Mouse (Mus musculus) layer of hippocampus, adult 18-20 months (tissue): ENCODE data around the gene Bex3. TPM values are rescaled to one million over a fixed set of nuclear protein-coding genes. Genes with fewer than 3 reads are reported as not detected.
A peak's percentile ranks its signal among the peaks of the same experiment; 100 is the strongest.

ENCODE experiments used
- DNase-seq, 2 experiments: peaks; one replicate each; pipeline ENCODE4 v3.0.0; 2022; ENCODE audit warnings: low spot score in 2 of 2
- total RNA-seq, 2 experiments: library from RNA; stranded (reverse); gene quantifications; 2 replicates each; pipeline ENCODE4 v1.2.3; 2021

Gene Bex3
- total RNA-seq, 2 experiments from 2014 or later = 299 to 305 TPM

- peak in 1 of 2 experiments; percentile 2 for DNase-seq
Observed at GRCm38 (mm10) chrX:136313303-136313702, 43.2 kb downstream of the Bex3 start.

DNA sequence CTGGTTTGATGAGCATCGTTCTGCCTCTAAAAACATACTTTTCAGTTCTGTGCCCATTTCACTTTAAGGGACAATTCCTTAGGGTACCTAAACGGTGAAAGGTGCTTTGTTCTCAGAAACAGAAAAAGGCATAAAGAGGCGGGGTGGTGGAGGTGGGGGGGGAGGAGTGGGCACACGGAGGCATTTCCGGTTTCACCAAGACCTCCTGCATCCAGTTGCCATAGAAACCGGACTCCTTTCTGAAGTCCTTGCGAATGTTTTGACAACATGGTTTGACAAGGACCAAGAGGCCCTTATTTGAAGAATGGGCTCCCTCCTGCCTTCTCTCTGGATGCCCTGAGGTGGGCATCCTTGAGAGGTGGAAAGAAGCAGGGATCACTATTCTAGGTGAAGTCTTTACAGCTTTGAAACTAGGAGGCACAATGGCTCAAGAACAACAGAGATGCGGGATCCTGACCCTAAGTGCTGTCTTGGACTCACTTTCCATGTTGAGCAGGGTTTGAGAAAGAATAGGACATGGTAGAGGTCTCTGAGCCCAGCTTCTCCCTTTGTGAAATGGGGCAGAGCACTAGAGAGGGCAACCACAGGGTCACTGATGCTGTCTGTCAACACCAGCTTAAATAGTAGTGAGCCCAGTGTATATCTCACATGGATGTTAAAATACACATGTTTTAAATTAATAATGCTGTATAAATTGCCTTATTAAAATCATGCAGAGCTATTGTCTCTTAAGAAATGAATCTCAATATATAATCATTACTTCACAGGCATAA is 43.9 kb downstream of the Bex3 start:
- DNase-seq = no peak

DNA sequence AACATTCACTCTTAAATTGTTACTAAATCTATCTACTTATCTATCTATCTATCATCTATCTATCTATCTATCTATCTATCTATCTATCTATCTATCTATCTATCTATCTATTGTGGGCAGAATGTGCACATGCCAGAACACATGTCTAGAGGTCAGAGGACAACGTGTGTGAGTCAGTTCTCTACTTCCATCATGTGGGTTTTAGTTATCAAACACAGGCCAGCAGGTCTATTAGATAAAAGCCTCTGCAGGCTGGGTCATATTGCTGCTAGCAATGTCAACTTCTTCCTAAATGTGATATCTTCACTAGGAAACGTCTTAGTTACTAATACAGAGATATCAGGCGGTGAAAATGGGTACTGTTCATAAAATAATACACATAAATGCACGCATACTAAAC is 49.9 kb downstream of the Bex3 start:
- DNase-seq = no peak

Other genes starting within 250 kb of the Bex3 start
- 10 to 100 TPM; 32.9 to 39.6 TPM for gene Arxes1, start 236.9 kb upstream of the Bex3 start, total RNA-seq
- 100 to 1,000 TPM; 336 to 373 TPM for gene Bex2, start 202.0 kb upstream of the Bex3 start, total RNA-seq
- under 1 TPM in 1 of 2 experiments, not detected in 1; 0.23 TPM for gene Nxf3, start 185.0 kb upstream of the Bex3 start, total RNA-seq
- gene Bex4, start 131.3 kb upstream of the Bex3 start, total RNA-seq = 10 to 100 TPM; 18.9 to 21.4 TPM
- 10 to 100 TPM; 34.1 to 38.4 TPM for gene Tceal8, start 97.9 kb upstream of the Bex3 start, total RNA-seq
- 100 to 1,000 TPM; 110 to 153 TPM for gene Tceal5, start 66.4 kb upstream of the Bex3 start, total RNA-seq
- 1 to 10 TPM; 1.2 to 2.6 TPM for gene Tceal7, start 55.5 kb upstream of the Bex3 start, total RNA-seq
- 10 to 100 TPM; 75.1 to 79.1 TPM for gene Bex1, start 54.7 kb upstream of the Bex3 start, total RNA-seq
- 100 to 1,000 TPM in 1 of 2 experiments, 10 to 100 TPM in 1; 92.0 to 106 TPM for gene Tceal9, start 25.2 kb upstream of the Bex3 start, total RNA-seq
- not detected for gene Kir3dl1, start 247.7 kb downstream of the Bex3 start, total RNA-seq